Mouse (Mus musculus): ENCODE data around the gene Hydin. TPM values are rescaled to one million over a fixed set of nuclear protein-coding genes. Genes with fewer than 3 reads are reported as not detected.
"Not testable (repeated sequence)": the region's sequence is repeated elsewhere in the genome, so short reads cannot be mapped to it uniquely, and the experiment has no call there.

Hydin gene
- polyA plus RNA-seq, 1 experiment from 2014 or later = 0.36 TPM

DNA sequence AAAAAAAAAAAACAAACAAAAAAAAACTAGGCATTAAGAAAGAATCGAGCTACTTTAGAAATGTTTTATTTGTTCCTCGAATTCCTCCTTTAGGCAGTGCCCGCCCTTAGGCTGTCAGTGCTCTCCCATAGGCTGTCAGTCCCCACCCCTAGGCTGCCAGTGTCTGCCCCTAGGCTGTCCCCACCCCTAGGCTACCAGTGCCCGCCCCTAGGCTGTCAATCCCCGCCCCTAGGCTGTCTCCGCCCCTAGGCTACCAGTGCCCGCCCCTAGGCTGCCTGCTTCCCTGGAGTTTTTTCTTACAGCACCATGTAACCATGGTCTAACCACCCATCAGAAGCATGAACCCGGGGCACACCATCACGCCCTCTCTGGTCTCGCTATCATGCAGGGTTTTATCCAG, 233.5 kb downstream of the Hydin start:
- Histone ChIP-seq H3K36me3 (ENCODE audit: control insufficient read depth, insufficient read depth, low read length) (no peaks in the 10 kb centered on the region), H3K9me3 (ENCODE audit: control insufficient read depth, low read length) (no peaks in the 10 kb centered on the region), H3K9ac (ENCODE audit: low read depth, low read length) (no peak overlapping the region), H3K4me2 (replicated peaks; ENCODE audit: low read depth, low read length) (no peak overlapping the region), H3K27ac (ENCODE audit: low read depth, low read length) (no peak overlapping the region), H3K4me3 (ENCODE audit: low read depth, low read length) (no peak overlapping the region), H3K27me3 (ENCODE audit: control insufficient read depth, insufficient read depth, low read length) (no peaks in the 10 kb centered on the region; the same call in 1 of the 2 replicates), H3K4me1 (replicated peaks; ENCODE audit: control insufficient read depth, insufficient read depth, low read length) (no peaks in the 10 kb centered on the region)
- WGBS = 30% methylated on average over 10 of the region's 10 CpGs
- peak; percentile 34 for DNase-seq (ENCODE audit: low spot score)
- peak; percentile 84 for ATAC-seq (ENCODE audit: low FRiP score)

DNA sequence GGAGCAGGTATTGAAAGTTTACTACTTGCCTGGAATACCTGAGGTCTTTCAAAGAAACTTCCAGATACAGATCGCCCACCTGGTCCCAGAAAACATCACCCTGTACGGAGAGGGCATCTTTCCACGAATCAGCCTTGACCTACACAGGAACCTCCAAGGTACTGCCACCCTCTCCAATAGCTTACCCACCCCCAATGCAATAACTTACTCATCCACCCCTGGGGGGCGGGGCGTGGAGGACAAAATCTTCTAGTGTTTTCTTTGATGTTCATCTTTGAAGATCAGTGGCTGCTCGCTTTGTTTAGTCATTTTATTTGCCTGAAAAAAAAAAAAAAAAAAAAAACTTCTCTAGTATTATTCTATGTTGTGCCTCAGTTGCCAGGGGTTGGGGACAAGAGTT, 233.9 kb downstream of the Hydin start:
- no peak overlapping the region for H3K9ac ChIP-seq (ENCODE audit: low read depth, low read length)
- H3K4me3 ChIP-seq (ENCODE audit: low read depth, low read length) = no peak overlapping the region
- no peak overlapping the region for H3K27ac ChIP-seq (ENCODE audit: low read depth, low read length)
- WGBS = 79% methylated on average over 6 of the region's 6 CpGs
- DNase-seq (ENCODE audit: low spot score) (no peak), ATAC-seq (ENCODE audit: low FRiP score) (no peak)
- H3K27me3 ChIP-seq (ENCODE audit: control insufficient read depth, insufficient read depth, low read length) = no peaks in the 10 kb centered on the region; the same call in 1 of the 2 replicates
- H3K4me1 ChIP-seq (replicated peaks; ENCODE audit: control insufficient read depth, insufficient read depth, low read length) = no peaks in the 10 kb centered on the region
- H3K36me3 ChIP-seq (ENCODE audit: control insufficient read depth, insufficient read depth, low read length) = no peaks in the 10 kb centered on the region
- H3K4me2 ChIP-seq (replicated peaks; ENCODE audit: low read depth, low read length) = no peak overlapping the region
- H3K9me3 ChIP-seq (ENCODE audit: control insufficient read depth, low read length) = no peaks in the 10 kb centered on the region

DNA sequence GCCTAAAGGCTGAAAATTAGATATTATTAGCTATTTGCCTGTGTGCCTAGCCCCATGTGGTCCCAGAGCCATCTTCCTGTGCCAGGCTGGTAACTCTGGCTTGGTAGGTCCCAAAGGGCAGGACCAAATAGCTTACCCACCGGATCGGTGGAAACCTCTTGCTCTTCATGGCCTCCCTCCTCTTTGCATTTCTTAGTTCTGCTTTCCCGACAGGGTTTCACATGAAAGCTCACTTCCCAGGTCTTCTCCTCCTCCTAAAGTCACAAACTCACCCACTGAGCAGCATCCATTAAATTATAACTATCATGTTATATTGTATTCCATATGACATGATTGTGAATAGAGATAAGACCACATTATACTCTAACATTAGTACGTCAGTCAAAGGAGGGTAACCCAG, 234.6 kb downstream of the Hydin start:
- Histone ChIP-seq H3K36me3 (ENCODE audit: control insufficient read depth, insufficient read depth, low read length) (no peaks in the 10 kb centered on the region), H3K9me3 (ENCODE audit: control insufficient read depth, low read length) (no peaks in the 10 kb centered on the region), H3K27ac (ENCODE audit: low read depth, low read length) (no peak overlapping the region), H3K9ac (ENCODE audit: low read depth, low read length) (no peak overlapping the region), H3K27me3 (ENCODE audit: control insufficient read depth, insufficient read depth, low read length) (no peaks in the 10 kb centered on the region; the same call in 1 of the 2 replicates), H3K4me1 (replicated peaks; ENCODE audit: control insufficient read depth, insufficient read depth, low read length) (no peaks in the 10 kb centered on the region), H3K4me3 (ENCODE audit: low read depth, low read length) (no peak overlapping the region), H3K4me2 (replicated peaks; ENCODE audit: low read depth, low read length) (no peak overlapping the region)
- DNase-seq (ENCODE audit: low spot score) = no peak
- 87% methylated on average over 4 of the region's 4 CpGs for WGBS
- ATAC-seq (ENCODE audit: low FRiP score) = no peak

DNA sequence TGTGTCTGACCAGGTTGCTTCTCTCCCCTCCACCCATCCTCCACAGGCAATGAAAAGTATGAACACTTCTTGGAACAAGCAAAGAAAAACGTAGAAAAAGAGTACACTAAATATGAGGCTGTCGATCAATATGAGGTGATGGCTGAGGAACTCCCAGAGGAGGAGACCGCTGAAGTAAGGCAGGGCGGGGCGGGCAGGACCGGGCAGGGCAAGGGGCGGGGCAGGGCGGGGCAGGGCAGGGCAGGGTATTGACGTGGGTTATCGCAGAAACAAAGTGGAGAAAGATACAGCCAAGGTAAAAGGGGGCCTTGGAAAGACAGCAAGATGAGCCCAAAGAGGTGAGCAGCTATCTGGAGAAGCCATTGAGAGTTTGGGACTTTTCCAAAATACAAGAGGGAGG, 236.1 kb downstream of the Hydin start:
- DNase-seq (ENCODE audit: low spot score) (no peak), ATAC-seq (ENCODE audit: low FRiP score) (no peak)
- Histone ChIP-seq H3K4me1 (replicated peaks; ENCODE audit: control insufficient read depth, insufficient read depth, low read length) (no peaks in the 10 kb centered on the region), H3K9me3 (ENCODE audit: control insufficient read depth, low read length) (no peaks in the 10 kb centered on the region), H3K27me3 (ENCODE audit: control insufficient read depth, insufficient read depth, low read length) (no peaks in the 10 kb centered on the region; the same call in 1 of the 2 replicates), H3K27ac (ENCODE audit: low read depth, low read length) (no peak overlapping the region), H3K4me3 (ENCODE audit: low read depth, low read length) (no peak overlapping the region), H3K36me3 (ENCODE audit: control insufficient read depth, insufficient read depth, low read length) (no peaks in the 10 kb centered on the region), H3K9ac (ENCODE audit: low read depth, low read length) (no peak overlapping the region), H3K4me2 (replicated peaks; ENCODE audit: low read depth, low read length) (no peak overlapping the region)
- WGBS = 20% methylated on average over 10 of the region's 10 CpGs

DNA sequence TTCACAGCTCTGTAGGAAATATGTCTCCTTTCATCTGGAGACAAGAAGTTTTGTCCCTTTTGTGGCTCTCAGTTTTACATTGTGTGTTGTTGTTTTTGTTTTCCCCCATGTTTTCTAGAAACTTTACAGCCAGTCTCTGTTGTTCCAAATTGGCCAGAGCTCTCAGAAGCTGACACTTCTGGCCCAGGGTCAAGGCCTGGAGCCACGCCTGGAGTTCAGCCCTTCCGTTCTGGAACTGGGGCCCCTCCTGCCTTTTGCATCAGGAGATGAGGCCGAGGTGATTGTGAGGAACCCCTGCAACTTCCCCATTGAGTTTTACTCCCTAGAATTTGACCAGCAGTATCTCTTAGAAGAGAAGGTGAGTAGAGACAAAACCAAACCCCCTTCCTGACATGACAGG, 242.0 kb downstream of the Hydin start:
- no peaks in the 10 kb centered on the region for H3K27me3 ChIP-seq (ENCODE audit: control insufficient read depth, insufficient read depth, low read length)
- ATAC-seq (ENCODE audit: low FRiP score) (no peak), DNase-seq (ENCODE audit: low spot score) (no peak)
- WGBS = 72% methylated on average over 3 of the region's 3 CpGs
- no peaks in the 10 kb centered on the region for H3K4me1 ChIP-seq (replicated peaks; ENCODE audit: control insufficient read depth, insufficient read depth, low read length)
- H3K4me3 ChIP-seq (ENCODE audit: low read depth, low read length) = no peak overlapping the region
- H3K27ac ChIP-seq (ENCODE audit: low read depth, low read length) = no peak overlapping the region
- H3K9me3 ChIP-seq (ENCODE audit: control insufficient read depth, low read length) = no peaks in the 10 kb centered on the region
- H3K36me3 ChIP-seq (ENCODE audit: control insufficient read depth, insufficient read depth, low read length) = no peaks in the 10 kb centered on the region
- H3K9ac ChIP-seq (ENCODE audit: low read depth, low read length) = no peak overlapping the region
- no peak overlapping the region for H3K4me2 ChIP-seq (replicated peaks; ENCODE audit: low read depth, low read length)

DNA sequence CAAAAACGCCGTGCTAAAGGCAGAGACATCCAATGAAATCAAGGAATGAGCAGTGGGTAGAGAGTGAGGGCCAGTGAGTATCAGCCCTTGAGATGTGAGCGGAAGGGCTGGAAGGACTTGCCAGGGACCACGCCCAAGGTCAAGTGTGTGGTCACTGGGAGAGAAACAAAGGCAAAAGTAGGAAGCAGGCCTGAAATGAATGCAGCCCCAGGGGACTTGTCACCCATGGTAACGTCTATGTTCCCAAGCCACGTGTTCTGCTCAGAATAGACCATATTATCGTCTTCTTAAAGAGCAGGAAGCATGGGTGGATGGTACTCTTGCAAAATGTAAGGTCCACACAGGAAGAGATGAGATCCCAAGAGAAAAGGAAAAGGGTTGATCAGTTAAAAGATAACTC, 253.0 kb downstream of the Hydin start:
- Histone ChIP-seq H3K36me3 (ENCODE audit: control insufficient read depth, insufficient read depth, low read length) (no peaks in the 10 kb centered on the region), H3K4me2 (replicated peaks; ENCODE audit: low read depth, low read length) (no peak overlapping the region), H3K4me3 (ENCODE audit: low read depth, low read length) (no peak overlapping the region), H3K27me3 (ENCODE audit: control insufficient read depth, insufficient read depth, low read length) (no peaks in the 10 kb centered on the region), H3K27ac (ENCODE audit: low read depth, low read length) (no peak overlapping the region), H3K4me1 (replicated peaks; ENCODE audit: control insufficient read depth, insufficient read depth, low read length) (no peaks in the 10 kb centered on the region), H3K9me3 (ENCODE audit: control insufficient read depth, low read length) (no peaks in the 10 kb centered on the region), H3K9ac (ENCODE audit: low read depth, low read length) (no peak overlapping the region)
- ATAC-seq (ENCODE audit: low FRiP score) (no peak), DNase-seq (ENCODE audit: low spot score) (no peak)
- WGBS = 78% methylated on average over 7 of the region's 7 CpGs

DNA sequence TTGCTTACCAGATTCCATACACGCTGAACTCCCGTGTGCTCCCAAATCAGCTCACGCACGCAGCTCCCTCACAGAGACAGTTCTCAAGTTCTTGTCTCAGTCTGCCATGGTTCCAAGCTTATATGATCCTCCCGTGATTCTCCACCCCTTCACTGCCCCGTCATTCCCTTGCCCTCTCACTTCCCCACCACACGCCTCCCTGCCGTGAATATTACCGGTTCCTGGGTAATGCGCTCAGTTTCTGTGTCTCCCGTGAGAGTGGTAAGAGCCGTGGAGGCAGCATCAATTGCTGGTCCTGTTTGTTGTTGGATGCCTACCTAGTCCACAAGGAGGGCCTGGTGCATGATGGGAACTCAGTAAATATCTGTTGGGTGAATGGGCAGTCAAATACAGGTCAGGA, 255.1 kb downstream of the Hydin start:
- DNase-seq (ENCODE audit: low spot score) = no peak
- Histone ChIP-seq H3K4me3 (ENCODE audit: low read depth, low read length) (no peak overlapping the region), H3K9ac (ENCODE audit: low read depth, low read length) (no peak overlapping the region), H3K36me3 (ENCODE audit: control insufficient read depth, insufficient read depth, low read length) (no peaks in the 10 kb centered on the region), H3K9me3 (ENCODE audit: control insufficient read depth, low read length) (no peaks in the 10 kb centered on the region), H3K4me1 (replicated peaks; ENCODE audit: control insufficient read depth, insufficient read depth, low read length) (no peaks in the 10 kb centered on the region), H3K27ac (ENCODE audit: low read depth, low read length) (no peak overlapping the region), H3K27me3 (ENCODE audit: control insufficient read depth, insufficient read depth, low read length) (no peaks in the 10 kb centered on the region), H3K4me2 (replicated peaks; ENCODE audit: low read depth, low read length) (no peak overlapping the region)
- no peak for ATAC-seq (ENCODE audit: low FRiP score)
- WGBS = 91% methylated on average over 12 of the region's 12 CpGs

DNA sequence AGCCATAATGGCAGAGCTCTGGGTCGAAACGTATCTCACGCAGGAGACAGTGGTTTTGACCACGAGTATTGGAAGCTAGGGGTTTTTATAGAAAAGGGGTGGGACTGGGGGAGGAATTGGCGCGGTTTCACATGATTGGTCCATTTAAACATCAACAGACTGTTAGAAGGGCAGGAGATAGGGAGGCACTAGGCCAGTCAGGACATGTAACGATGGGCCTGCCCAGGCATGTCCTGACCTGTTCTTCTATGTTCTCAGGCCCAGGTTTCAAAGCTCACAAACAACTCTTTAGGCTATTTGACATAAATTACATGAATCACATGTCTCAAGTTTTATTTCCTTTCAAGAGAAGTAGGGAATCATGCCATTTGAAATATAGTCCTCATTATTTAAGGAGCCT, 255.7 kb downstream of the Hydin start:
- WGBS = 96% methylated on average over 7 of the region's 7 CpGs
- H3K27ac ChIP-seq (ENCODE audit: low read depth, low read length); H3K27me3 ChIP-seq (ENCODE audit: control insufficient read depth, insufficient read depth, low read length); DNase-seq (ENCODE audit: low spot score); H3K4me2 ChIP-seq (replicated peaks; ENCODE audit: low read depth, low read length); H3K36me3 ChIP-seq (ENCODE audit: control insufficient read depth, insufficient read depth, low read length); H3K9ac ChIP-seq (ENCODE audit: low read depth, low read length); H3K9me3 ChIP-seq (ENCODE audit: control insufficient read depth, low read length); ATAC-seq (ENCODE audit: low FRiP score); H3K4me3 ChIP-seq (ENCODE audit: low read depth, low read length); H3K4me1 ChIP-seq (replicated peaks; ENCODE audit: control insufficient read depth, insufficient read depth, low read length): not testable (repeated sequence)

DNA sequence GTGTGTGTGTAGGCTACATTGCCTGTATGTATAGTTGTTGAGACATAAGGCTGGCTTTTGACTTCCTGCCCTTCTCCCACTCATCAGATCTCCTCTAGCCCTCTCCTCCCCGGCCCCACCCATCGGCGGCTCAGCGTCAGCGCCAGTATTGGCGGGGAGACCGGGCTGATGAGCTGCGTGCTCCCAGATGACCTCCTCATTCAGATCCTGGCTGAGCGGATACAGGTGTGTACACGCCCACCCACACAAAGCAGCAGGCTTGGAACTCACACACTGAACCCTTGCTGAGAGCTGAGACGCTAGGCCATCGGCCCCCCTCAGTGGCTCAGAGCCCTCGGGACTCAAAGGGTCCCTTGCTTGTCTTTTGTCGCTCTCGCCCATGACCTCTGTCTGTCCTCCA, 256.2 kb downstream of the Hydin start:
- H3K36me3 ChIP-seq (ENCODE audit: control insufficient read depth, insufficient read depth, low read length) = no peaks in the 10 kb centered on the region

More for the DNA sequence above, 256.2 kb downstream of the Hydin start:
- Histone ChIP-seq H3K4me3 (ENCODE audit: low read depth, low read length) (no peak overlapping the region), H3K4me2 (replicated peaks; ENCODE audit: low read depth, low read length) (no peak overlapping the region), H3K9ac (ENCODE audit: low read depth, low read length) (no peak overlapping the region), H3K27ac (ENCODE audit: low read depth, low read length) (no peak overlapping the region), H3K4me1 (replicated peaks; ENCODE audit: control insufficient read depth, insufficient read depth, low read length) (no peaks in the 10 kb centered on the region), H3K27me3 (ENCODE audit: control insufficient read depth, insufficient read depth, low read length) (no peaks in the 10 kb centered on the region), H3K9me3 (ENCODE audit: control insufficient read depth, low read length) (no peaks in the 10 kb centered on the region)
- ATAC-seq (ENCODE audit: low FRiP score) = no peak
- 70% methylated on average over 15 of the region's 15 CpGs for WGBS
- no peak for DNase-seq (ENCODE audit: low spot score)

All from hindbrain, embryonic 11.5 days (tissue).